Mouse (Mus musculus) embryonic facial prominence, embryonic 12.5 days (tissue): ENCODE measurements around the gene Tbcb. TPM values are rescaled to one million over a fixed set of nuclear protein-coding genes. Genes with fewer than 3 reads are reported as not detected.

Source experiments
- polyA plus RNA-seq: library from polyadenylated mRNA; unstranded; fragments of >200 nt; fragmentation: Nextera tagmentation; extraction: Ambion mirVana; gene quantifications from 2 replicates; pipeline ENCODE4 v1.2.1, GENCODE M21; 2016

The Tbcb gene
- polyA plus RNA-seq, 1 experiment from 2014 or later: 224 TPM

Other genes starting within 250 kb of the Tbcb start
- gene Zfp568, start 248.3 kb downstream of the Tbcb start, polyA plus RNA-seq: 20.4 and 23.2 TPM in 2 replicates
- gene Zfp14, start 180.9 kb downstream of the Tbcb start, polyA plus RNA-seq: 5.7 and 6.3 TPM in 2 replicates
- gene Zfp82, start 159.4 kb downstream of the Tbcb start, polyA plus RNA-seq: 5.2 and 7.7 TPM in 2 replicates
- 3.3 and 4.4 TPM in 2 replicates for gene Gm26920, start 141.9 kb downstream of the Tbcb start, polyA plus RNA-seq
- 16.3 and 19.5 TPM in 2 replicates for gene Zfp566, start 141.7 kb downstream of the Tbcb start, polyA plus RNA-seq
- gene Zfp260, start 137.5 kb downstream of the Tbcb start, polyA plus RNA-seq: 148 and 151 TPM in 2 replicates
- 13.1 and 16.3 TPM in 2 replicates for gene Zfp382, start 110.3 kb downstream of the Tbcb start, polyA plus RNA-seq
- 17.2 and 20.6 TPM in 2 replicates for gene Zfp146, start 62.5 kb downstream of the Tbcb start, polyA plus RNA-seq
- gene Cox7a1, start 48.1 kb downstream of the Tbcb start, polyA plus RNA-seq: 4.2 and 4.7 TPM in 2 replicates
- 80.5 and 86.6 TPM in 2 replicates for gene Capns1, start 33.5 kb downstream of the Tbcb start, polyA plus RNA-seq
- 161 and 181 TPM in 2 replicates for gene Polr2i, start 324 bp downstream of the Tbcb start, polyA plus RNA-seq
- gene Ovol3, start 3.5 kb upstream of the Tbcb start, polyA plus RNA-seq: 0.38 TPM in 1 of 2 replicates, not detected in the other
- gene Thap8, start 47.8 kb upstream of the Tbcb start, polyA plus RNA-seq: 0.33 and 0.40 TPM in 2 replicates
- gene Wdr62, start 48.1 kb upstream of the Tbcb start, polyA plus RNA-seq: 8.9 and 9.9 TPM in 2 replicates
- gene Clip3, start 59.5 kb upstream of the Tbcb start, polyA plus RNA-seq: 54.0 and 55.1 TPM in 2 replicates
- 88.6 and 92.2 TPM in 2 replicates for gene Alkbh6, start 76.4 kb upstream of the Tbcb start, polyA plus RNA-seq
- 94.9 and 101 TPM in 2 replicates for gene Syne4, start 82.5 kb upstream of the Tbcb start, polyA plus RNA-seq
- gene E130208F15Rik, start 89.5 kb upstream of the Tbcb start, polyA plus RNA-seq: 0.87 and 2.9 TPM in 2 replicates
- 21.8 and 23.4 TPM in 2 replicates for gene Sdhaf1, start 91.6 kb upstream of the Tbcb start, polyA plus RNA-seq
- 8.3 and 8.6 TPM in 2 replicates for gene Lrfn3, start 130.5 kb upstream of the Tbcb start, polyA plus RNA-seq
- 16.7 and 18.7 TPM in 2 replicates for gene Tyrobp, start 181.5 kb upstream of the Tbcb start, polyA plus RNA-seq
- 0.70 and 0.98 TPM in 2 replicates for gene Hcst, start 187.6 kb upstream of the Tbcb start, polyA plus RNA-seq
- 2.1 and 2.9 TPM in 2 replicates for gene Nfkbid, start 189.5 kb upstream of the Tbcb start, polyA plus RNA-seq
- 66.5 and 74.7 TPM in 2 replicates for gene Aplp1, start 213.3 kb upstream of the Tbcb start, polyA plus RNA-seq
- gene Kirrel2, start 225.4 kb upstream of the Tbcb start, polyA plus RNA-seq: 0.46 and 0.52 TPM in 2 replicates
- 0.10 and 0.29 TPM in 2 replicates for gene Nphs1, start 226.0 kb upstream of the Tbcb start, polyA plus RNA-seq